ENCODE assay signal across 9 mouse cellular contexts in the genomic region with DNA sequence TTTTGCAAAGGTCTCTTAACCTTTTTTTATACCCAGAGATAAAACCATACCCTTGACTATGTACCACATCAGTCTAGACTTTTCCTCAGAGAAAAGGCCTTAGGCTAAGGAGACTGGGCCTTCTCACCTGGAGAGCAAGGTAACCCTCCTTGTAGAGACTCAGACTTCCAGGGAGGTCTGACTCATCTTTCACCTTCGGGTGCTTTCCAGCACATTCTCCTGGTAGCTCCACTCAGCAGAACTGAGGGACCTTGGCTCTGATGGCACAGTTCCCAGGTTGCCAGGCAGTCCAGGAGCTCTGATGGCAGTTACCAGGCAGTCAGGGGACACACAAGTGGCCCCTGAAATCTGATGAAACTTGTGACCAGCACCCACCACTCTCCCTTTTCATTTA. TPM values are rescaled to one million over a fixed set of nuclear protein-coding genes. Genes with fewer than 3 reads are reported as not detected.
A peak's percentile ranks its signal among the peaks of the same experiment; 100 is the strongest.
DNase-seq lines count a peak whose midpoint lies in the region; ATAC-seq and TF ChIP-seq lines count a peak whose summit lies in the region.
"Had no signal": no experiment of that assay in that cellular context is flagged by ENCODE, and none has a peak within 500 bp of the region (broad histone marks: within the 10 kb centered on the region; RNA-seq: fewer than 3 reads in every experiment).

No protein-coding gene starts in this region.

- peak overlapping the region; percentile 85 for H3K4me3 ChIP-seq in lung, embryonic 14.5 days (ENCODE audit: low read depth, low read length)
- H3K4me3 ChIP-seq in cerebellum, adult 2 months (replicated peaks; ENCODE audit: insufficient read depth, low read depth, low read length): peak overlapping the region; percentile 89
- peak overlapping the region; percentile 94 for H3K4me3 ChIP-seq in heart, embryonic 16.5 days (ENCODE audit: low read length)
- H3K4me3 ChIP-seq in limb, embryonic 11.5 days (ENCODE audit: low read depth, low read length): peak overlapping the region; percentile 99
- no peak overlapping the region for H3K4me3 ChIP-seq in thymus, adult 2 months (ENCODE audit: control insufficient read depth, insufficient read depth, low read length)

- peaks cover 16% of the 10 kb centered on the region for H3K4me1 ChIP-seq in lung, embryonic 14.5 days (ENCODE audit: insufficient read depth)
- peaks cover 11% of the 10 kb centered on the region for H3K4me1 ChIP-seq in cerebellum, adult 2 months (ENCODE audit: control insufficient read depth, insufficient read depth, low read length)
- peaks cover 29% of the 10 kb centered on the region for H3K4me1 ChIP-seq in heart, embryonic 16.5 days (ENCODE audit: control insufficient read depth, insufficient read depth, low read length)
- peaks cover 26% of the 10 kb centered on the region for H3K4me1 ChIP-seq in limb, embryonic 11.5 days (ENCODE audit: control insufficient read depth, insufficient read depth, low read length)
- peaks cover 21% of the 10 kb centered on the region for H3K4me1 ChIP-seq in thymus, adult 2 months (replicated peaks; ENCODE audit: control insufficient read depth, insufficient read depth, low read length)

- no peak for TF ChIP-seq CTCF in lung, embryonic 14.5 days (IDR thresholded peaks at IDR 0.05; ENCODE audit: low read depth)
- no peak for TF ChIP-seq CTCF in cerebellum, adult 2 months (IDR thresholded peaks at IDR 0.05; ENCODE audit: borderline replicate concordance, insufficient read depth, low read depth, low read length)
- TF ChIP-seq CTCF in thymus, adult 2 months (IDR thresholded peaks at IDR 0.05; ENCODE audit: borderline replicate concordance, control insufficient read depth, extremely low read depth, insufficient read depth, low read length, poor library complexity): no peak

- no peak for ATAC-seq in lung, embryonic 14.5 days (ENCODE audit: insufficient read depth)
- no peak for ATAC-seq in heart, embryonic 16.5 days (replicated peaks; ENCODE audit: extremely low read depth, insufficient read depth, low FRiP score)
- no peak for ATAC-seq in limb, embryonic 11.5 days (ENCODE audit: insufficient number of reproducible peaks, low FRiP score, low TSS enrichment, low read depth)

- peak overlapping the region; percentile 96 for H3K4me2 ChIP-seq in lung, embryonic 14.5 days
- peak overlapping the region; percentile 86 for H3K4me2 ChIP-seq in heart, embryonic 16.5 days (ENCODE audit: low read depth, low read length)
- peak overlapping the region; percentile 94 for H3K4me2 ChIP-seq in limb, embryonic 11.5 days (ENCODE audit: low read depth, severe bottlenecking)

- WGBS in lung, embryonic 14.5 days: 52% methylated on average over 1 of the region's 1 CpGs
- WGBS in cerebellum, adult 2 months: 0% methylated on average over 1 of the region's 1 CpGs
- WGBS in heart, embryonic 16.5 days: 27% methylated on average over 1 of the region's 1 CpGs
- WGBS in limb, embryonic 11.5 days: 91% methylated on average over 1 of the region's 1 CpGs
- WGBS in thymus, adult 2 months: 73% methylated on average over 1 of the region's 1 CpGs

- H3K27ac ChIP-seq in lung, embryonic 14.5 days (ENCODE audit: low read depth): peak overlapping the region; percentile 95
- H3K27ac ChIP-seq in cerebellum, adult 2 months (ENCODE audit: insufficient read depth, low read length): peak overlapping the region; percentile 25; the same call in 1 of the 2 replicates
- peak overlapping the region; percentile 72; the same call in 1 of the 2 replicates for H3K27ac ChIP-seq in heart, embryonic 16.5 days (ENCODE audit: low read length)
- H3K27ac ChIP-seq in limb, embryonic 11.5 days (replicated peaks; ENCODE audit: low read depth, low read length): 0 out of 2 replicates have a peak overlapping the region, but pooled peaks have one; percentile 22
- no peak overlapping the region for H3K27ac ChIP-seq in thymus, adult 2 months (ENCODE audit: control insufficient read depth, insufficient read depth, low read length)
- H3K27ac ChIP-seq: macrophage had no signal

- H3K9me3 ChIP-seq in lung, embryonic 14.5 days (ENCODE audit: low read depth, low read length): no peaks in the 10 kb centered on the region
- H3K9me3 ChIP-seq in heart, embryonic 16.5 days (replicated peaks; ENCODE audit: control insufficient read depth, low read length): no peaks in the 10 kb centered on the region
- no peaks in the 10 kb centered on the region for H3K9me3 ChIP-seq in limb, embryonic 11.5 days (ENCODE audit: control insufficient read depth, low read length)

- TF ChIP-seq POLR2A in cerebellum, adult 2 months (IDR thresholded peaks at IDR 0.05; ENCODE audit: borderline replicate concordance, insufficient read depth, low read length): no peak
- TF ChIP-seq POLR2A in thymus, adult 2 months (IDR thresholded peaks at IDR 0.05; ENCODE audit: control insufficient read depth, extremely low read depth, insufficient read depth, low read length, poor library complexity): no peak

- no peak for DNase-seq in lung, embryonic 14.5 days
- no peak for DNase-seq in lung, postnatal 36 days
- peak; percentile 57 to 64 for DNase-seq in cerebellum, adult 2 months
- DNase-seq in limb, embryonic 11.5 days (ENCODE audit: low spot score): no peak
- DNase-seq in urinary bladder, postnatal 10 days (ENCODE audit: low spot score): no peak
- DNase-seq in thymus, adult 2 months: no peak
- no peak for DNase-seq in natural killer cell, adult 2 months (ENCODE audit: low spot score in 2 of 2)

- H3K27me3 ChIP-seq in lung, embryonic 14.5 days (ENCODE audit: insufficient read depth, low read length): no peaks in the 10 kb centered on the region
- no peaks in the 10 kb centered on the region for H3K27me3 ChIP-seq in cerebellum, adult 2 months (ENCODE audit: control insufficient read depth, insufficient read depth, low read length)
- no peaks in the 10 kb centered on the region for H3K27me3 ChIP-seq in heart, embryonic 16.5 days (ENCODE audit: control insufficient read depth, insufficient read depth, low read length)
- no peaks in the 10 kb centered on the region for H3K27me3 ChIP-seq in limb, embryonic 11.5 days (ENCODE audit: control insufficient read depth, insufficient read depth, low read length)
- H3K27me3 ChIP-seq in thymus, adult 2 months (ENCODE audit: control insufficient read depth, insufficient read depth, low read length): no peaks in the 10 kb centered on the region

- H3K9ac ChIP-seq in lung, embryonic 14.5 days: peak overlapping the region; percentile 94; the same call in 1 of the 2 replicates
- peak overlapping the region; percentile 99 for H3K9ac ChIP-seq in heart, embryonic 16.5 days (ENCODE audit: low read length)
- H3K9ac ChIP-seq in limb, embryonic 11.5 days (ENCODE audit: low read length): no peak overlapping the region

- H3K36me3 ChIP-seq in lung, embryonic 14.5 days (ENCODE audit: insufficient read depth): peaks cover 13% of the 10 kb centered on the region; the same call in 1 of the 2 replicates
- H3K36me3 ChIP-seq in heart, embryonic 16.5 days (ENCODE audit: control insufficient read depth, insufficient read depth): no peaks in the 10 kb centered on the region
- H3K36me3 ChIP-seq in limb, embryonic 11.5 days (ENCODE audit: control insufficient read depth, insufficient read depth, low read length): no peaks in the 10 kb centered on the region
- peaks cover 12% of the 10 kb centered on the region for H3K36me3 ChIP-seq in thymus, adult 2 months (ENCODE audit: control insufficient read depth, insufficient read depth, low read length)

RNA-seq across cellular contexts. Expression of gene Ddit4, which starts 2.4 kb away (rescaled TPM):
- polyA plus RNA-seq in lung, embryonic 14.5 days (2014; fragmentation: Nextera tagmentation; extraction: Ambion mirVana): 3.0 and 3.5 TPM in 2 replicates
- polyA plus RNA-seq in cerebellum, adult 2 months (2012; rRNA removed): 48.3 and 53.9 TPM in 2 replicates
- 29.0 and 31.9 TPM in 2 replicates for polyA plus RNA-seq in heart, embryonic 16.5 days (2015; fragmentation: Nextera tagmentation; extraction: Ambion mirVana)
- 6.8 and 10.2 TPM in 2 replicates for polyA plus RNA-seq in limb, embryonic 11.5 days (2014; fragmentation: Nextera tagmentation; extraction: Ambion mirVana)
- 157 and 190 TPM in 2 replicates for polyA plus RNA-seq in thymus, adult 2 months (2012; rRNA removed)

RNA-seq across cellular contexts. Expression of gene Ascc1, which starts 53.4 kb away (rescaled TPM):
- polyA plus RNA-seq in lung, embryonic 14.5 days (2014; fragmentation: Nextera tagmentation; extraction: Ambion mirVana): 34.7 and 35.3 TPM in 2 replicates
- polyA plus RNA-seq in cerebellum, adult 2 months (2012; rRNA removed): 25.4 and 28.8 TPM in 2 replicates
- polyA plus RNA-seq in heart, embryonic 16.5 days (2015; fragmentation: Nextera tagmentation; extraction: Ambion mirVana): 41.9 and 44.1 TPM in 2 replicates
- polyA plus RNA-seq in limb, embryonic 11.5 days (2014; fragmentation: Nextera tagmentation; extraction: Ambion mirVana): 45.2 and 46.7 TPM in 2 replicates
- polyA plus RNA-seq in thymus, adult 2 months (2012; rRNA removed): 24.2 and 26.2 TPM in 2 replicates

RNA-seq across cellular contexts. Expression of gene Anapc16, which starts 53.7 kb away (rescaled TPM):
- polyA plus RNA-seq in lung, embryonic 14.5 days (2014; fragmentation: Nextera tagmentation; extraction: Ambion mirVana): 108 and 109 TPM in 2 replicates
- polyA plus RNA-seq in cerebellum, adult 2 months (2012; rRNA removed): 93.2 and 95.5 TPM in 2 replicates
- polyA plus RNA-seq in heart, embryonic 16.5 days (2015; fragmentation: Nextera tagmentation; extraction: Ambion mirVana): 89.3 and 90.1 TPM in 2 replicates
- polyA plus RNA-seq in limb, embryonic 11.5 days (2014; fragmentation: Nextera tagmentation; extraction: Ambion mirVana): 111 and 112 TPM in 2 replicates
- 108 and 136 TPM in 2 replicates for polyA plus RNA-seq in thymus, adult 2 months (2012; rRNA removed)

Comparison
In these comparisons a context has a peak if more than half of its experiments do, and no peak if none do; other contexts are left out.
1. DNase-seq: peak in cerebellum, adult 2 months (2 of 2); none in lung, embryonic 14.5 days (single experiment), lung, postnatal 36 days (single experiment), limb, embryonic 11.5 days (single experiment), urinary bladder, postnatal 10 days (single experiment), thymus, adult 2 months (single experiment) and natural killer cell, adult 2 months (0 of 2).
2. Peak in every context shown above with its lines, with median percentiles within 50 percentile points of each other: H3K4me2 ChIP-seq.